Mouse (Mus musculus) hindbrain, embryonic 11.5 days (tissue): Measurements from ENCODE around the gene Kcna5. TPM values are rescaled to one million over a fixed set of nuclear protein-coding genes. Genes with fewer than 3 reads are reported as not detected.

Experiments used
- ATAC-seq: fragments of 200-750 bp; cut with Nextera tagmentation; 2 replicates; pipeline ENCODE4 v1.8.0; 2017; ENCODE audit warnings: mild to moderate bottlenecking, moderate TSS enrichment, moderate library complexity; ENCODE audit not compliant: low FRiP score
- DNase-seq: peaks from one replicate; pipeline ENCODE4 v3.0.0-alpha.2; 2015; ENCODE audit warnings: low spot score
- H3K27ac ChIP-seq: fragments of 300-500 bp; sonication (generic); 2 replicates; pipeline ENCODE4 v1.5.1; 2014; ENCODE audit warnings: mild to moderate bottlenecking, low read depth, low read length
- H3K27me3 ChIP-seq: fragments of 300-500 bp; sonication (generic); 2 replicates; pipeline ENCODE4 v1.6.1; 2014; ENCODE audit warnings: mild to moderate bottlenecking, low read length, moderate library complexity, mixed read lengths; ENCODE audit not compliant: control insufficient read depth, insufficient read depth
- H3K36me3 ChIP-seq: fragments of 300-500 bp; sonication (generic); 2 replicates; pipeline ENCODE4 v1.6.1; 2014; ENCODE audit warnings: mild to moderate bottlenecking, low read length, moderate library complexity, mixed read lengths; ENCODE audit not compliant: control insufficient read depth, insufficient read depth
- H3K4me1 ChIP-seq: fragments of 300-500 bp; sonication (generic); replicated peaks from 2 replicates; pipeline ENCODE4 v1.6.1; 2014; ENCODE audit warnings: low read length, mixed read lengths; ENCODE audit not compliant: control insufficient read depth, insufficient read depth
- H3K4me2 ChIP-seq: fragments of 300-500 bp; sonication (generic); replicated peaks from 2 replicates; pipeline ENCODE4 v1.6.1; 2014; ENCODE audit warnings: mild to moderate bottlenecking, low read depth, low read length
- H3K4me3 ChIP-seq: fragments of 300-500 bp; sonication (generic); 2 replicates; pipeline ENCODE4 v1.5.1; 2014; ENCODE audit warnings: low read depth, low read length
- H3K9ac ChIP-seq: fragments of 300-500 bp; sonication (generic); 2 replicates; pipeline ENCODE4 v1.6.1; 2014; ENCODE audit warnings: low read depth, low read length
- H3K9me3 ChIP-seq: fragments of 300-500 bp; sonication (generic); 2 replicates; pipeline ENCODE4 v1.6.1; 2016; ENCODE audit warnings: low read length; ENCODE audit not compliant: control insufficient read depth
- WGBS: fragments of 180-500 bp; shearing (Covaris S2); extraction: QIAGEN DNeasy Blood & Tissue Kit; methylation state at CpG from one replicate; pipeline ENCODE4 v1.1.7; 2014; 5-methylcytosine and 5-hydroxymethylcytosine counted together
- polyA plus RNA-seq: library from polyadenylated mRNA; unstranded; fragments of >200 nt; fragmentation: Nextera tagmentation; extraction: Ambion mirVana; gene quantifications from 2 replicates; pipeline ENCODE4 v1.2.1, GENCODE M21; 2014

Gene Kcna5
- polyA plus RNA-seq: 3.5 and 3.9 TPM in 2 replicates

GRCm38 (mm10) chr6:126535208-126535910, at the start of gene Kcna5:
TSS of gene Kcna5 (minus strand) at chr6:126535412.
- Histone ChIP-seq H3K9ac (peak within 1 kb of the TSS; percentile 40), H3K36me3 (no peaks in the 10 kb centered on the region), H3K9me3 (no peaks in the 10 kb centered on the region), H3K4me3 (peak within 1 kb of the TSS; percentile 18; the same call in 1 of the 2 replicates), H3K27ac (peak within 1 kb of the TSS; percentile 42; the same call in 1 of the 2 replicates), H3K4me1 (peaks cover 10% of the 10 kb centered on the region), H3K27me3 (peaks cover 8% of the 10 kb centered on the region), H3K4me2 (peak within 1 kb of the TSS; percentile 55)
- peak; percentile 54 for DNase-seq
- 2% methylated on average over 15 of the region's 15 CpGs for WGBS
- peak; percentile 59 for ATAC-seq

DNA sequence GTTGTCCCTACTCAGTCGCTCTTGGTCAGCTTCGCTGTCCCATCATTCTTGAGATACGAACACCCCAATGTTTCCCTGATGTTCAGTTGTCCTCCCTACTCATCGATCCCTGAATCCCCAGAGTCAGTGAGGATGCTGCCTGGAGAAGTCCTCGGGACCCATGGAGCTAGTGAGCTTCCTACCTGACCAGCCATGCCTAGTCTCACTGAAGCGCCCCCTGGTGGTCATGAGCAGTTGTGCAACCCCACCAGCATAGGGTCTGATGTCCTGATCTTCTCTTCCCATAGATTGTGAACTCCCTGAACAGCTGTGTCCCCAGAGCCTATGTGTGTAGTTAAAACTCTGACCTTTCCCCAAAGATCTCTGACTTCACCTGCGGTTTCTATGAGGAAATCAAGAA, 47.9 kb upstream of the Kcna5 start:
- Histone ChIP-seq H3K36me3 (no peaks in the 10 kb centered on the region), H3K4me1 (no peaks in the 10 kb centered on the region), H3K4me3 (no peak overlapping the region), H3K9ac (no peak overlapping the region), H3K27ac (no peak overlapping the region), H3K9me3 (no peaks in the 10 kb centered on the region), H3K4me2 (no peak overlapping the region), H3K27me3 (no peaks in the 10 kb centered on the region)
- 68% methylated on average over 7 of the region's 7 CpGs for WGBS
- ATAC-seq (no peak), DNase-seq (peak; percentile 55)

GRCm38 (mm10) chr6:126581632-126582031, 46.4 kb upstream of the Kcna5 start:
- Histone ChIP-seq H3K9me3 (no peaks in the 10 kb centered on the region), H3K4me2 (no peak overlapping the region), H3K36me3 (no peaks in the 10 kb centered on the region), H3K4me1 (no peaks in the 10 kb centered on the region), H3K27me3 (no peaks in the 10 kb centered on the region), H3K4me3 (no peak overlapping the region), H3K9ac (no peak overlapping the region), H3K27ac (no peak overlapping the region)
- ATAC-seq: no peak
- WGBS: 83% methylated on average over 8 of the region's 8 CpGs
- no peak for DNase-seq

DNA sequence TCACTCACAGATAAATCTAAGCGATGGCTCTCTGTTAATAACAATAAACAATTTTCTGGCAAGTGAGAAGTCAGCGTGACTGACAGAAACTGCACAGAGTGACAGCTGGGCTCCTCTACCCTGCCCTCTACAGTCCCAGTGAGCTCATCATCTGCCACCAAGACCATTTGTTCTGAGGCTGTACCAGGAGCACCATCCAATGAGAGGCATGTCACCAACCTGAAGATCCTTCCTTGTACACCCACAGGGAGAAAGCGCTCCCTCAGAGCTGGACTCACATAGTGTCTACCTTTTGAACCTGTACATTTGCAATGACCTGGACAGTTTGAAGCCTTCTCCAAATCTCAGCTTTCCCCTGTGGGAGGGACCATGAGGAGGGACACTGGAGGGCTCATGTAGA, 45.4 kb upstream of the Kcna5 start:
- H3K9ac ChIP-seq: no peak overlapping the region
- ATAC-seq: no peak
- no peak overlapping the region for H3K4me3 ChIP-seq
- H3K9me3 ChIP-seq: no peaks in the 10 kb centered on the region
- H3K36me3 ChIP-seq: no peaks in the 10 kb centered on the region
- no peaks in the 10 kb centered on the region for H3K27me3 ChIP-seq
- H3K4me2 ChIP-seq: no peak overlapping the region
- no peak for DNase-seq
- WGBS: 86% methylated on average over 3 of the region's 3 CpGs
- no peaks in the 10 kb centered on the region for H3K4me1 ChIP-seq
- no peak overlapping the region for H3K27ac ChIP-seq

GRCm38 (mm10) chr6:126577415-126577814, 42.2 kb upstream of the Kcna5 start:
- 84% methylated on average over 3 of the region's 3 CpGs for WGBS
- Histone ChIP-seq H3K9me3 (no peaks in the 10 kb centered on the region), H3K4me2 (no peak overlapping the region), H3K27me3 (no peaks in the 10 kb centered on the region), H3K9ac (no peak overlapping the region), H3K4me3 (no peak overlapping the region), H3K27ac (no peak overlapping the region), H3K4me1 (no peaks in the 10 kb centered on the region), H3K36me3 (no peaks in the 10 kb centered on the region)
- DNase-seq (no peak), ATAC-seq (no peak)

DNA sequence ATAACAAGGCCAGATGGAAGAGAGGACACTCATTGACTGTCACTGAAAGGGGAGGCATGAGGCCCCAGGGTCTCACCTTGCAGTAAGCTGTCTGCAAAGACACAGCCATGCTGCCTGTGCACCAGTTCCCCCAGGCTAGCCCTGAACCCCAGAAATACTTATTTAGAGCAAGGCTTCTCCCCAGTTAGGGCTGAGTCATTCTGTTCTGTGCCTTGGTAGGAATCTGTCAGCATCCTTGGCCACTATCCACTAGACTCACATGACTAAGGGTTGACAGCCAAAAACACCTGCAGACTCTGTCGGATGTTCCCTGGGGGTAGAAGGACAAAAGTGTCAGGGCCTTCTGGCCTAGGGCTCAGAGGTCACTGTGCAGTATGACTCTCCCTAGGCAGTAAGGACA, 41.4 kb upstream of the Kcna5 start:
- ATAC-seq (no peak), DNase-seq (no peak)
- Histone ChIP-seq H3K4me2 (no peak overlapping the region), H3K9me3 (no peaks in the 10 kb centered on the region), H3K9ac (no peak overlapping the region), H3K4me3 (no peak overlapping the region), H3K36me3 (no peaks in the 10 kb centered on the region), H3K27ac (no peak overlapping the region), H3K27me3 (no peaks in the 10 kb centered on the region), H3K4me1 (no peaks in the 10 kb centered on the region)
- WGBS: 85% methylated on average over 1 of the region's 1 CpGs

DNA sequence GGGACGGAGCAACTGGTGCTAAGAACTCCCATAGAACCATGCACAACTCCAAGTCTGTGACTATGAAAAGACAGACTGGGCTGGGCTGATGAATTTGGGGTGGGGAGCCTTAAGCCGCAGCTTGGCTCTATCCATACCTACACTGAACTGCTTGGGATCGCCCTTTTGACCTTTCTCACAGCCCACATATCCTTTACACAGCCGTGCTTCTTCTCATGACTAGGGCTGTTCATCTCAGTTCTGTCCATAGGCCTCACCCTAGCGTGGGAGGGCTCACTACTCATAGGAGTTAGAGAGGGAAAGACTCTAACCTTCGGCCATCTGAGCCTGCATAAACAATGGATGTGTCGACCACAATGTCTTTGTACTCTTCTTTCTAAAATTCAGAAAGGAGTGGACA, 39.6 kb upstream of the Kcna5 start:
- 80% methylated on average over 7 of the region's 7 CpGs for WGBS
- no peaks in the 10 kb centered on the region for H3K36me3 ChIP-seq
- no peak overlapping the region for H3K9ac ChIP-seq
- no peaks in the 10 kb centered on the region for H3K27me3 ChIP-seq
- ATAC-seq: no peak
- H3K4me3 ChIP-seq: no peak overlapping the region
- H3K4me1 ChIP-seq: no peaks in the 10 kb centered on the region
- no peak overlapping the region for H3K27ac ChIP-seq
- H3K4me2 ChIP-seq: no peak overlapping the region
- DNase-seq: no peak
- no peaks in the 10 kb centered on the region for H3K9me3 ChIP-seq

- ATAC-seq (no peak), DNase-seq (no peak)
- H3K4me2 ChIP-seq: no peak overlapping the region
- 88% methylated on average over 5 of the region's 5 CpGs for WGBS
- H3K9me3 ChIP-seq: no peaks in the 10 kb centered on the region
- no peaks in the 10 kb centered on the region for H3K4me1 ChIP-seq
- H3K27me3 ChIP-seq: no peaks in the 10 kb centered on the region
- no peak overlapping the region for H3K9ac ChIP-seq
- H3K36me3 ChIP-seq: no peaks in the 10 kb centered on the region
- no peak overlapping the region for H3K4me3 ChIP-seq
- H3K27ac ChIP-seq: no peak overlapping the region
Observed at GRCm38 (mm10) chr6:126573021-126573420, 37.8 kb upstream of the Kcna5 start.

DNA sequence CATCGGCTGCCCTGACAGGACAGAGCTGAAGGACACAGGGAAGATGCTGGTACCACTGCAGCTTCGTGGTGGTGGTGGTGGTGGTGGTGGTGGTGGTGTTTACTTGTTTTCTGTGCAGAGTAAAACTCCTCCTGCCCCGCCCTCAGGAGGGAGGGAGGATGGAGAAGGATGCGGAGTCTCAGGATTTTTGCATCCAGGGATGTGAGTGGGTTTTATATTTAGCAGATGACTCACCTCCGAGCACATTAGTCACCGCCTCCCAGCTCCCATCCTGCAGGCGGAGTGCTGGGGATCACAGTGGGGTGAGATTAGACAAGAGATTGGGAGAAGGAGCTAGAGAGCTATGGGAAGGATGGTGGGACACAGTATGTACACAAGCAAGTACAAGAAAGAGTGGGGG, 34.6 kb upstream of the Kcna5 start:
- no peaks in the 10 kb centered on the region for H3K36me3 ChIP-seq
- no peak overlapping the region for H3K4me2 ChIP-seq
- no peak overlapping the region for H3K27ac ChIP-seq
- H3K4me3 ChIP-seq: no peak overlapping the region
- ATAC-seq (no peak), DNase-seq (no peak)
- no peaks in the 10 kb centered on the region for H3K27me3 ChIP-seq
- H3K9ac ChIP-seq: no peak overlapping the region
- 78% methylated on average over 6 of the region's 7 CpGs for WGBS
- H3K9me3 ChIP-seq: no peaks in the 10 kb centered on the region
- H3K4me1 ChIP-seq: no peaks in the 10 kb centered on the region
